Mouse (Mus musculus): ENCODE results near the gene Gal3st4.
A peak's percentile ranks its signal among the peaks of the same experiment; 100 is the strongest.
"Not testable (repeated sequence)": the region's sequence is repeated elsewhere in the genome, so short reads cannot be mapped to it uniquely, and the experiment has no call there.

Gene Gal3st4

DNA sequence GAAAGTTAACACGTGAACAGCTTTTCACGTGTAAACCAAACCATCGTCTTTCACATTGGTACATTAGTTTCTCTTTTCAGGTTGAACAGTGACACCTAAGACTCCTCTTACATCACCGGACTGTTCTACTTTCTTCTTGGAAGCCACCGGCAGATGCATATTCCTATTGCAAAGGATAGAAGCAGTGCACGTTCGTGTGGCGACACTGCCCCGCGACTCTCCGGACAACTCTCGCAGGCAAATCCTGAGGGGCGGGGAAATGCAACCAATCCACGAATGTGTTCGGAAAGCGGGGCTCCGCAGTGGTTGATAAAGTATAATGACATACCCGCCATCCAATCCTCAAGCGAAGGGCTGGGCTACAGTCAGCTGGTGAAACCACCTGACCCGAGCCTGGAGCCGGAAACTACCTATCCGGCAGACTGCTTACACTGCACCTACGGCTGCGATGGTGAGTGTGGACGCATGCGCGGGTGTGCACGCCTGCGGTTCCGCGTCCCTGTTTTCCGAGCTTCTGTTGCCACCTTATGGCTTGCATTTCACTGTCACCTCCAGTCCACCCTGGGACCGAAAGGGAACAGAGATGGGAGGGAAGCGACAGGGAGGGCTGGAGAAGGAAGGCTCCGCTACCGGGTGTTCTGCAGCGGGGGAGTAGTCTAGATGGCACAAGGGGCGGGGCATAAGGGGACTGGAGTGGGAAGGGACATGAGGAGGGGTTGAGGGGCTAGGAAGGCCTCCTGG is 17.1 kb downstream of the Gal3st4 start, which contains the start of gene Lamtor4:
Gene Lamtor4 (plus strand): TSS at position 130 of the 741 bp plus-strand sequence.
- DNase-seq (ENCODE audit: low read depth, low spot score): peak; percentile 96
- Histone ChIP-seq H3K36me3 (ENCODE audit: control insufficient read depth, insufficient read depth, low read length, poor library complexity, severe bottlenecking) (peaks cover 5% of the 10 kb centered on the region), H3K27me3 (ENCODE audit: control insufficient read depth, insufficient read depth, low read length, poor library complexity, severe bottlenecking) (no peaks in the 10 kb centered on the region)

DNA sequence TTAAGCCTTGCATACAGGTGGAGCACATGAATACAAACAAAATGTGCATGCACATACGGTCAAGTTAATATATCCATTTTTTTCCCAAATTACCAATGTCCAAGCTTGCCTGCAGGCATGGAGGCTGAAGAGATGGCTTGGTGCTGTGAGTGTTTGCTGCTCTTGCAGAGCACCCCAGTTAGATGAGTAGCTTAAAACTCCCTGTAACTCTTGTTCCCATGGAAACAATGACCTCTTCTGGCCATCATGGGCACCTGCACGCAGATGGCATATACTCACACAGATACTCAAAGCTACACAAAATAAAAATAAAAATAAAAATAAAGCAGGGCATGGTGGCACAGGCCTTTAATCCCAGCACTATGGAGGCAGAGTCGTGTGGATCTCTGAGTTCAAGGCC is 19.6 kb downstream of the Gal3st4 start:
- no peaks in the 10 kb centered on the region for H3K27me3 ChIP-seq (ENCODE audit: control insufficient read depth, insufficient read depth, low read length, poor library complexity, severe bottlenecking)
- no peak for DNase-seq (ENCODE audit: low read depth, low spot score)
- H3K36me3 ChIP-seq (ENCODE audit: control insufficient read depth, insufficient read depth, low read length, poor library complexity, severe bottlenecking): no peaks in the 10 kb centered on the region; the same call in 1 of the 2 replicates

DNA sequence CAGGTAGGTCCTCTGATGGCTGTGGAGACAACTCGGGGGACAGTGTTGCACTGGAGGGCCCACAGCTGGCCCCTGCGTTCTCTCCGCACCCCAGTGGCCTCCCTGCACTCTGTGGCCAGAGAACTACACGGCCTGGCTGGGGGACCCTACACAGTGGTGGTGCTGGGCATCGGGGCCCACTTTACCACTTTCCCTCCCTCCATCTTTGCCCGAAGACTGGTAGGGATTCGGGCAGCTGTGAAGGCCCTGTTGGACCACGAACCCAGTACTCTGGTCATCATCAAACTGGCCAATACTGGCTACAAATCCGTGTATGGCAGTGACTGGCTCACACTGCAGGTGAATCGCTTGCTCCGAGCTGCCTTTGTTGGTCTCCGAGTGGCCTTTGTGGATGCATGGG is 21.5 kb downstream of the Gal3st4 start:
- no peak for DNase-seq (ENCODE audit: low read depth, low spot score)
- Histone ChIP-seq H3K27me3 (ENCODE audit: control insufficient read depth, insufficient read depth, low read length, poor library complexity, severe bottlenecking) (no peaks in the 10 kb centered on the region), H3K36me3 (ENCODE audit: control insufficient read depth, insufficient read depth, low read length, poor library complexity, severe bottlenecking) (no peaks in the 10 kb centered on the region)

- no peak for DNase-seq (ENCODE audit: low read depth, low spot score)
- no peaks in the 10 kb centered on the region for H3K36me3 ChIP-seq (ENCODE audit: control insufficient read depth, insufficient read depth, low read length, poor library complexity, severe bottlenecking)
These were observed 31.1 kb downstream of the Gal3st4 start for GRCm38 (mm10) chr5:138241511-138241910.

DNA sequence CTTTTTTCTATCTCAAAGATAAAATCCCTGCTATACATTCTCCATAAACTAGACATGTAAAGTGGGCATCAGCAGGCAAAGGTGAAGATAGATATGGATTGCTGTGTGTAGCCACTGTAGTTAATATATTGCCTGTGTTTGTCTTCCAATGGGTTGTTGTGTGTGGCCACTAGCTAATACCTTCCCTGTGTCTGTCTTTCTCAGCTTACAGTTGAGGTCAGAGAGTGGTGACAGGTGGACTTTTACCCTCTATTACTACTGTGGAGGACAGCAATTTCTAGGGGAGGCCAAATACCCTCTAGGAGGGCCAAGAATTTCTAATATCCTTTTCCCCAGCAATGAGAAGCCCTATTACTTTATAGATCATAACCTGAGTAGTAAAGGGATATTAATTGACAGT is 38.4 kb downstream of the Gal3st4 start:
- Histone ChIP-seq H3K36me3 (ENCODE audit: control insufficient read depth, insufficient read depth, low read length, poor library complexity, severe bottlenecking) (no peaks in the 10 kb centered on the region), H3K27me3 (ENCODE audit: control insufficient read depth, insufficient read depth, low read length, poor library complexity, severe bottlenecking) (no peaks in the 10 kb centered on the region)
- DNase-seq (ENCODE audit: low read depth, low spot score): no peak

More at GRCm38 (mm10) chr5:138241511-138241910, 31.1 kb downstream of the Gal3st4 start:
- no peaks in the 10 kb centered on the region for H3K27me3 ChIP-seq (ENCODE audit: control insufficient read depth, insufficient read depth, low read length, poor library complexity, severe bottlenecking)

DNA sequence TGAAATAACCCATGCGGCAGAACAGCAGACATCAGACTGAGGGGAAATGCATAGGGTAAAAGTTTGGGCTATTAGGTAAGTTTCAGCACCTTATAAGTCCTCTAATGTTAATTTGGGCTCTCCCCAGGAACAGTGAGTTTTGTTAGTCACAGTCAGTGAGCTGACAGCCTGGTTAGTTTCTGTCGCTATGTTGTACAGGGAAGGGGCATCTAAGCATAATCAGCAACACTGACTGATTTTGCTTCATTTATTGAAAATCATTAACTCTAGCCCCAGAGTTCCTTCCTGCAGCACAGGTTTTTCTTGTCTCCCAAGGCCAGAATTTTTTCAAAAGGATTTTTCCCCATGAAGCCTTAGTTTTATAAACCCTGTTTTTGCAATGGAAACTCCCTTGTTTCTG is 38.9 kb downstream of the Gal3st4 start:
- Histone ChIP-seq H3K36me3 (ENCODE audit: control insufficient read depth, insufficient read depth, low read length, poor library complexity, severe bottlenecking) (no peaks in the 10 kb centered on the region), H3K27me3 (ENCODE audit: control insufficient read depth, insufficient read depth, low read length, poor library complexity, severe bottlenecking) (no peaks in the 10 kb centered on the region)
- DNase-seq (ENCODE audit: low read depth, low spot score): no peak

GRCm38 (mm10) chr5:138229511-138229910 is 43.1 kb downstream of the Gal3st4 start:
- H3K27me3 ChIP-seq (ENCODE audit: control insufficient read depth, insufficient read depth, low read length, poor library complexity, severe bottlenecking): no peaks in the 10 kb centered on the region

GRCm38 (mm10) chr5:138228026-138228425 is 44.6 kb downstream of the Gal3st4 start:
- Histone ChIP-seq H3K27me3 (ENCODE audit: control insufficient read depth, insufficient read depth, low read length, poor library complexity, severe bottlenecking) (no peaks in the 10 kb centered on the region), H3K36me3 (ENCODE audit: control insufficient read depth, insufficient read depth, low read length, poor library complexity, severe bottlenecking) (no peaks in the 10 kb centered on the region)
- peak; percentile 53 for DNase-seq (ENCODE audit: low read depth, low spot score)

More at GRCm38 (mm10) chr5:138229511-138229910, 43.1 kb downstream of the Gal3st4 start:
- no peak for DNase-seq (ENCODE audit: low read depth, low spot score)
- no peaks in the 10 kb centered on the region for H3K36me3 ChIP-seq (ENCODE audit: control insufficient read depth, insufficient read depth, low read length, poor library complexity, severe bottlenecking)

DNA sequence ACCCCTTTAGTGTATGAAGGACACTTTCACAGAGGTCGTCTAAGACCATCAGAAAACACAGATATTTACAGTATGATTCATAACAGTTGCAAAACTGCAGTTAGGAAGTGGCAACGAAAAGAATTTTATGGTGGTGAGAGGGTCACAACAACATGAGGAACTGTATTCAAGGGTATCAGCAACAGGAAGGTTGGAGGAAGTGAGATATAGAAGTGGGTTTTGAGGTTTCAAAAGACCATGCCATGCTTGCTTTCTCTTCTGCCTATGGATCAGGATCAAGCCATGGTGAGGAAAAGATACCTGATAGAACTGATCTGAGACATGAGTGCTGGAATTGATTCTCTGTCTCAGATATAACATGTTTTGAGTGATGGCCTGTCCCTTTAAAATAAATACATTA is 45.3 kb downstream of the Gal3st4 start:
- peak; percentile 43 for DNase-seq (ENCODE audit: low read depth, low spot score)
- Histone ChIP-seq H3K27me3 (ENCODE audit: control insufficient read depth, insufficient read depth, low read length, poor library complexity, severe bottlenecking) (no peaks in the 10 kb centered on the region), H3K36me3 (ENCODE audit: control insufficient read depth, insufficient read depth, low read length, poor library complexity, severe bottlenecking) (no peaks in the 10 kb centered on the region)

GRCm38 (mm10) chr5:138226491-138226890 is 46.1 kb downstream of the Gal3st4 start:
- no peaks in the 10 kb centered on the region for H3K36me3 ChIP-seq (ENCODE audit: control insufficient read depth, insufficient read depth, low read length, poor library complexity, severe bottlenecking)
- DNase-seq (ENCODE audit: low read depth, low spot score): no peak
- no peaks in the 10 kb centered on the region for H3K27me3 ChIP-seq (ENCODE audit: control insufficient read depth, insufficient read depth, low read length, poor library complexity, severe bottlenecking)

DNA sequence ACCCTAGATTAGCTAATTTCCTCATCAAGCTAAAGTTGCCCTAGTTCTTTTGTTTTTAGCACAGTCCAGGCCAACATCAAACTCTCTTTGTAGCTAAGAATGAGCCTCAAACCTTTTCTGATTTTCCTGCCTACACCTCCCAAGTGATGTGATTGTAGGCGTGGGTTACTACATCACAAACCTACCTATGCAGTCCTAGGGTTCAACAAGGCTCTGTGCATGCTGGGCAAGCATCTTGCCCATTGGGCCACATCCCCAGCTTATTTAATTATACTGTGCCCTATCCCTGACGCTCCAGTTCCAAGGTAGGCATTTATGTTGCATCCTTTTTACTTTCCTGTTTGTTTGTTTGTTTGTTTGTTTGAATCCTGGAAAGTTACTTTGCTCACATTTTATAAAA is 46.9 kb downstream of the Gal3st4 start, which contains the start of gene Nxpe5:
Gene Nxpe5 (plus strand): TSS at position 199 of the 400 bp plus-strand sequence.
- H3K27me3 ChIP-seq (ENCODE audit: control insufficient read depth, insufficient read depth, low read length, poor library complexity, severe bottlenecking): no peaks in the 10 kb centered on the region
- no peaks in the 10 kb centered on the region for H3K36me3 ChIP-seq (ENCODE audit: control insufficient read depth, insufficient read depth, low read length, poor library complexity, severe bottlenecking)
- no peak for DNase-seq (ENCODE audit: low read depth, low spot score)

- Histone ChIP-seq H3K36me3 (ENCODE audit: control insufficient read depth, insufficient read depth, low read length, poor library complexity, severe bottlenecking) (no peaks in the 10 kb centered on the region), H3K27me3 (ENCODE audit: control insufficient read depth, insufficient read depth, low read length, poor library complexity, severe bottlenecking) (no peaks in the 10 kb centered on the region)
- no peak for DNase-seq (ENCODE audit: low read depth, low spot score)
These were observed 49.4 kb downstream of the Gal3st4 start for GRCm38 (mm10) chr5:138223287-138223686.

DNA sequence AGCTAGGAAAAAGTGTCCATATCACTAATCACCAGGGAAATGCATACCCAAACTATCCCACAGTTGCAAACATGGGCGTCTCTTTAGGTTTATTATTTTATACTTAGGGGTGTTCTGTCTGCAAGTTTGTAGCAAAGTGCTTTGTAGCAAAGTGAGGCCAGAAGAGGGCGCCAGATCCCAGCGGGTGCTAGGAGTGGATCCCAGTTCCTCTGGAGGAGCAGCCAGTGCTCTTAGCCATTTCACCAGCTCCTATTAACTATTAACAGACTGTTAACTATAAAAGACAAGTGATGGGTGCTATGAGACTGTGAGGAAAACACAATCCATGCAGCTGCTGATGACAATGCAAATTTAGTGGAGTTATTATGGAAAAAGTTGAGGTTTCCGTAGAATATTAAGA is 50.5 kb downstream of the Gal3st4 start:
- H3K27me3 ChIP-seq (ENCODE audit: control insufficient read depth, insufficient read depth, low read length, poor library complexity, severe bottlenecking): no peaks in the 10 kb centered on the region
- peak; percentile 84 for DNase-seq (ENCODE audit: low read depth, low spot score)
- no peaks in the 10 kb centered on the region for H3K36me3 ChIP-seq (ENCODE audit: control insufficient read depth, insufficient read depth, low read length, poor library complexity, severe bottlenecking)

DNA sequence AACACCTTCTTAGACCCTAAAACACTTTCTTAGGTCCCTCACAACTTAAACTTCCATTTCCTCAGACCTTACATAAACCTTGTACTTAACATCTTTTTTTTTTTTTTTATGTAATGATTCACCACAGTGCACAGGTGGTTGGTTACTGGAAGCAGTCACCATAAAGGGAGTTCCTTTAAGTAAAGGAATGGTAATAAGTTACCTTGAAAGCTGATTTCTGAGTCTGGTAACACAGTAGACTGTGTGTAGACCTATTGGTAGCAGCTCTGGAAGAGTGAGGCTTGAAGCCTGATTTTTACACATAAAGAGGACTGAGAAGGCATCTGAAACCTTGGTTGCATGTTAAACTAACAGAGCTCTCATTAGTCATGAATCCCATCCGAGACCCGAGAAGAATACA is 52.8 kb downstream of the Gal3st4 start:
- no peaks in the 10 kb centered on the region for H3K36me3 ChIP-seq (ENCODE audit: control insufficient read depth, insufficient read depth, low read length, poor library complexity, severe bottlenecking)
- no peak for DNase-seq (ENCODE audit: low read depth, low spot score)

GRCm38 (mm10) chr5:138216632-138217031 is 56.0 kb downstream of the Gal3st4 start:
- H3K27me3 ChIP-seq (ENCODE audit: control insufficient read depth, insufficient read depth, low read length, poor library complexity, severe bottlenecking); H3K36me3 ChIP-seq (ENCODE audit: control insufficient read depth, insufficient read depth, low read length, poor library complexity, severe bottlenecking): not testable (repeated sequence)
- peak; percentile 26 for DNase-seq (ENCODE audit: low read depth, low spot score)

More for the DNA sequence above, 52.8 kb downstream of the Gal3st4 start:
- H3K27me3 ChIP-seq (ENCODE audit: control insufficient read depth, insufficient read depth, low read length, poor library complexity, severe bottlenecking): no peaks in the 10 kb centered on the region
